Comparison of ENCODE assay signal across 8 mouse cellular contexts in genomic region chr19:46970121-46970729, GRCm38 (mm10). TPM values are rescaled to one million over a fixed set of nuclear protein-coding genes. Genes with fewer than 3 reads are reported as not detected.
DNase-seq lines count a peak whose midpoint lies in the region; ATAC-seq and TF ChIP-seq lines count a peak whose summit lies in the region.

No protein-coding gene starts in this region.

- no peak for TF ChIP-seq CTCF in lung, embryonic 14.5 days (IDR thresholded peaks at IDR 0.05; ENCODE audit: low read depth)
- TF ChIP-seq CTCF in stomach, postnatal 0 days (IDR thresholded peaks at IDR 0.05; ENCODE audit: low read depth), result no peak

- no peak for DNase-seq in kidney, postnatal 25 days
- peak; percentile 46 for DNase-seq in lung, embryonic 14.5 days
- DNase-seq in stomach, postnatal 0 days (ENCODE audit: low spot score), result peak; percentile 65
- DNase-seq in adipocyte (ENCODE audit: low spot score), result no peak
- DNase-seq in layer of hippocampus, adult 18-20 months (ENCODE audit: low spot score in 2 of 2), result no peak

- H3K9me3 ChIP-seq in kidney, embryonic 15.5 days (replicated peaks), result no peaks in the 10 kb centered on the region
- H3K9me3 ChIP-seq in embryonic facial prominence, embryonic 15.5 days (replicated peaks), result no peaks in the 10 kb centered on the region
- H3K9me3 ChIP-seq in lung, embryonic 14.5 days (ENCODE audit: low read depth, low read length), result no peaks in the 10 kb centered on the region
- H3K9me3 ChIP-seq in stomach, postnatal 0 days (ENCODE audit: control insufficient read depth, low read length), result no peaks in the 10 kb centered on the region

- H3K4me3 ChIP-seq in kidney, embryonic 15.5 days (replicated peaks), result no peak overlapping the region
- no peak overlapping the region for H3K4me3 ChIP-seq in embryonic facial prominence, embryonic 15.5 days (replicated peaks)
- no peak overlapping the region for H3K4me3 ChIP-seq in lung, embryonic 14.5 days (ENCODE audit: low read depth, low read length)
- no peak overlapping the region for H3K4me3 ChIP-seq in stomach, postnatal 0 days (ENCODE audit: low read depth, low read length)

- no peaks in the 10 kb centered on the region for H3K27me3 ChIP-seq in kidney, embryonic 15.5 days
- H3K27me3 ChIP-seq in embryonic facial prominence, embryonic 15.5 days, result no peaks in the 10 kb centered on the region
- no peaks in the 10 kb centered on the region for H3K27me3 ChIP-seq in lung, embryonic 14.5 days (ENCODE audit: insufficient read depth, low read length)
- H3K27me3 ChIP-seq in stomach, postnatal 0 days (ENCODE audit: control insufficient read depth, insufficient read depth, low read length), result no peaks in the 10 kb centered on the region

- WGBS in kidney, embryonic 15.5 days, result 40% methylated on average over 13 of the region's 13 CpGs
- WGBS in embryonic facial prominence, embryonic 15.5 days, result 55% methylated on average over 13 of the region's 13 CpGs
- WGBS in lung, embryonic 14.5 days, result 35% methylated on average over 13 of the region's 13 CpGs
- WGBS in stomach, postnatal 0 days, result 29% methylated on average over 13 of the region's 13 CpGs

- 0 out of 2 replicates have a peak overlapping the region, but pooled peaks have one; percentile 5 for H3K4me2 ChIP-seq in kidney, embryonic 15.5 days
- no peak overlapping the region for H3K4me2 ChIP-seq in embryonic facial prominence, embryonic 15.5 days (replicated peaks)
- peak overlapping the region; percentile 23; the same call in 1 of the 2 replicates for H3K4me2 ChIP-seq in lung, embryonic 14.5 days
- no peak overlapping the region for H3K4me2 ChIP-seq in stomach, postnatal 0 days (replicated peaks; ENCODE audit: low read depth)

- H3K27ac ChIP-seq in kidney, embryonic 15.5 days, result peak overlapping the region; percentile 37; the same call in 1 of the 2 replicates
- H3K27ac ChIP-seq in embryonic facial prominence, embryonic 15.5 days (replicated peaks), result peak overlapping the region; percentile 24; the same call in 1 of the 2 replicates
- H3K27ac ChIP-seq in lung, embryonic 14.5 days (ENCODE audit: low read depth), result peak overlapping the region; percentile 70
- peak overlapping the region; percentile 73 for H3K27ac ChIP-seq in stomach, postnatal 0 days (replicated peaks)

- H3K9ac ChIP-seq in kidney, embryonic 15.5 days, result no peak overlapping the region
- H3K9ac ChIP-seq in embryonic facial prominence, embryonic 15.5 days, result no peak overlapping the region
- H3K9ac ChIP-seq in lung, embryonic 14.5 days, result no peak overlapping the region
- H3K9ac ChIP-seq in stomach, postnatal 0 days (ENCODE audit: low read length), result no peak overlapping the region

- H3K36me3 ChIP-seq in kidney, embryonic 15.5 days, result no peaks in the 10 kb centered on the region
- no peaks in the 10 kb centered on the region for H3K36me3 ChIP-seq in embryonic facial prominence, embryonic 15.5 days
- H3K36me3 ChIP-seq in lung, embryonic 14.5 days (ENCODE audit: insufficient read depth), result no peaks in the 10 kb centered on the region
- no peaks in the 10 kb centered on the region for H3K36me3 ChIP-seq in stomach, postnatal 0 days (ENCODE audit: control insufficient read depth, insufficient read depth, low read length)

- TF ChIP-seq EP300 in stomach, postnatal 0 days (optimal IDR thresholded peaks at IDR 0.05), result no peak

- ATAC-seq in kidney, embryonic 15.5 days (replicated peaks; ENCODE audit: low FRiP score), result no peak
- no peak for ATAC-seq in embryonic facial prominence, embryonic 15.5 days (ENCODE audit: insufficient number of reproducible peaks, low FRiP score, low TSS enrichment, low read depth)
- 0 out of 2 replicates have a peak, but pooled peaks have one; percentile 56 for ATAC-seq in lung, embryonic 14.5 days (ENCODE audit: insufficient read depth)
- peak; percentile 91 for ATAC-seq in stomach, postnatal 0 days (ENCODE audit: low FRiP score, low TSS enrichment)
- no peak for ATAC-seq in cerebellum, adult (ENCODE audit: insufficient number of reproducible peaks, low FRiP score, low TSS enrichment)

- peaks cover 32% of the 10 kb centered on the region for H3K4me1 ChIP-seq in kidney, embryonic 15.5 days
- H3K4me1 ChIP-seq in embryonic facial prominence, embryonic 15.5 days, result 0 out of 2 replicates have a peak, but pooled peaks cover 11% of the 10 kb centered on the region
- peaks cover 7% of the 10 kb centered on the region; the same call in 1 of the 2 replicates for H3K4me1 ChIP-seq in lung, embryonic 14.5 days (ENCODE audit: insufficient read depth)
- H3K4me1 ChIP-seq in stomach, postnatal 0 days (replicated peaks; ENCODE audit: control insufficient read depth, insufficient read depth), result no peaks in the 10 kb centered on the region

RNA-seq across cellular contexts. Expression of gene Ina, which starts 44.3 kb away (rescaled TPM):
- 1.8 and 4.4 TPM in 2 replicates for polyA plus RNA-seq in kidney, embryonic 15.5 days (2015; fragmentation: Nextera tagmentation; extraction: Ambion mirVana)
- polyA plus RNA-seq in embryonic facial prominence, embryonic 15.5 days (2015; fragmentation: Nextera tagmentation; extraction: Ambion mirVana), result 5.9 and 7.6 TPM in 2 replicates
- polyA plus RNA-seq in lung, embryonic 14.5 days (2014; fragmentation: Nextera tagmentation; extraction: Ambion mirVana), result 0.37 and 0.58 TPM in 2 replicates
- polyA plus RNA-seq in stomach, postnatal 0 days (2015; fragmentation: Nextera tagmentation; extraction: Ambion mirVana), result 3.5 and 4.2 TPM in 2 replicates
- total RNA-seq in layer of hippocampus, adult 18-20 months (2021), result 100 to 1,000 TPM; 183 to 187 TPM

RNA-seq across cellular contexts. Expression of gene Nt5c2, which starts 44.7 kb away (rescaled TPM):
- polyA plus RNA-seq in kidney, embryonic 15.5 days (2015; fragmentation: Nextera tagmentation; extraction: Ambion mirVana), result 79.6 and 81.5 TPM in 2 replicates
- 64.9 and 73.4 TPM in 2 replicates for polyA plus RNA-seq in embryonic facial prominence, embryonic 15.5 days (2015; fragmentation: Nextera tagmentation; extraction: Ambion mirVana)
- 69.5 and 81.2 TPM in 2 replicates for polyA plus RNA-seq in lung, embryonic 14.5 days (2014; fragmentation: Nextera tagmentation; extraction: Ambion mirVana)
- polyA plus RNA-seq in stomach, postnatal 0 days (2015; fragmentation: Nextera tagmentation; extraction: Ambion mirVana), result 59.4 and 70.9 TPM in 2 replicates
- total RNA-seq in layer of hippocampus, adult 18-20 months (2021), result 10 to 100 TPM; 75.5 to 78.5 TPM

Comparison
In these comparisons a context has a peak if more than half of its experiments do, and no peak if none do; other contexts are left out.
1. ATAC-seq: peak in lung, embryonic 14.5 days (single experiment) and stomach, postnatal 0 days (single experiment); none in kidney, embryonic 15.5 days (single experiment), embryonic facial prominence, embryonic 15.5 days (single experiment) and cerebellum, adult (single experiment).
2. H3K4me2 ChIP-seq: peak in kidney, embryonic 15.5 days (single experiment) and lung, embryonic 14.5 days (single experiment); none in embryonic facial prominence, embryonic 15.5 days (single experiment) and stomach, postnatal 0 days (single experiment).
3. DNase-seq: peak in lung, embryonic 14.5 days (single experiment) and stomach, postnatal 0 days (single experiment); none in kidney, postnatal 25 days (0 of 2), adipocyte (single experiment) and layer of hippocampus, adult 18-20 months (0 of 2).
4. Peak in every context shown above with its lines, with median percentiles within 50 percentile points of each other: H3K27ac ChIP-seq.